Mouse (Mus musculus): Measurements from ENCODE around the gene Ccdc157.

DNA sequence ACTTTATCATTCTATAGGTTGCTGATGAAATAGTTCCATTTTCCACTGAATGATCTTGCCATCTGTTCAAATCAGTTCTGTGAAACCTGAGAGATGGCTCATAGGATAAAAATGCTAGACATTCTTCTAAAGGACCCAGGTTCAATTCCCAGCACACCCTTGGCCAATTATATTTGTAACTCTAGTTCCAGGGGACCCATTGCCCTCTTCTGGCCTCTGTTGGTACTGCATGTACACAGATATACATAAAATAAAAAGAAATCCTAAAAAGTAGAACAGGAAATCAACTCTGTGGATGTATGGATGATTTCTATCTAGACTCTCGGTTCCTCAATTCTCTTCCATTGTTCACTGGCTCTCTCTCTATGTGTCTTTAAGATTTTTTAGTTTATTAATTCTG is 33.0 kb downstream of the Ccdc157 start:
- TF ChIP-seq TAL1 (conservative IDR thresholded peaks at IDR 0.05; ENCODE audit: low read depth, low read length) = no peak
- TF ChIP-seq CTCF (IDR thresholded peaks at IDR 0.05; ENCODE audit: low read depth, low read length) = no peak
- TF ChIP-seq GATA1 (IDR thresholded peaks at IDR 0.05; ENCODE audit: borderline replicate concordance, low read length) = no peak
- no peak for TF ChIP-seq POLR2AphosphoS5 (IDR thresholded peaks at IDR 0.05; ENCODE audit: insufficient replicate concordance, low read depth, low read length)
- no peak for TF ChIP-seq GATA2 (IDR thresholded peaks at IDR 0.05; ENCODE audit: borderline replicate concordance, low read depth, low read length)
